Mouse (Mus musculus) ES-E14 (cell line): ENCODE measurements around the gene Sptbn2. TPM values are rescaled to one million over a fixed set of nuclear protein-coding genes. Genes with fewer than 3 reads are reported as not detected.

Experiments
- DNase-seq: peaks from one replicate; pipeline ENCODE4 v3.0.0-alpha.2; 2013; ENCODE audit warnings: low read depth, low spot score
- H3K27ac ChIP-seq: 2 replicates; pipeline ENCODE4 v1.5.1; 2012; ENCODE audit warnings: low read depth, mild to moderate bottlenecking, low read length, moderate library complexity, mixed read lengths; ENCODE audit not compliant: poor library complexity, insufficient read depth, severe bottlenecking
- H3K36me3 ChIP-seq: 2 replicates; pipeline ENCODE4 v1.6.1; 2012; ENCODE audit warnings: mild to moderate bottlenecking, low read length, moderate library complexity, mixed read lengths; ENCODE audit not compliant: control insufficient read depth, poor library complexity, insufficient read depth, severe bottlenecking
- H3K4me1 ChIP-seq, 2 experiments: fragments of 150-350 bp in 1 of 2; sonication (generic) in 1 of 2; 2 replicates each; pipeline ENCODE4 v1.6.1; 2012; ENCODE audit warnings: low read length in 2 of 2, mild to moderate bottlenecking in 1 of 2, mixed read lengths in 1 of 2; ENCODE audit not compliant: control insufficient read depth in 2 of 2, insufficient read depth in 2 of 2, poor library complexity in 1 of 2
- H3K4me3 ChIP-seq, 2 experiments: fragments of 150-350 bp in 1 of 2; sonication (generic) in 1 of 2; 2 replicates each; pipeline ENCODE4 v1.5.1; 2012; ENCODE audit warnings: low read length in 2 of 2, low read depth in 1 of 2, mild to moderate bottlenecking in 1 of 2, mixed read lengths in 1 of 2; ENCODE audit not compliant: insufficient read depth in 1 of 2, poor library complexity in 1 of 2, severe bottlenecking in 1 of 2
- H3K9ac ChIP-seq: 2 replicates; pipeline ENCODE4 v1.6.1; 2012; ENCODE audit warnings: low read depth, mild to moderate bottlenecking, low read length, mixed read lengths; ENCODE audit not compliant: poor library complexity, insufficient read depth, severe bottlenecking
- H3K9me3 ChIP-seq: fragments of 150-350 bp; sonication (generic); 2 replicates; pipeline ENCODE4 v1.6.1; 2012; ENCODE audit warnings: low read depth, mild to moderate bottlenecking, low read length; ENCODE audit not compliant: control insufficient read depth, insufficient read depth
- CHD2 ChIP-seq: IDR thresholded peaks from 2 replicates; pipeline ENCODE4 v1.6.1; 2014; ENCODE audit warnings: mild to moderate bottlenecking, low read depth, low read length, inconsistent platforms
- HCFC1 ChIP-seq: IDR thresholded peaks from 2 replicates; pipeline ENCODE4 v1.6.1; 2012; ENCODE audit warnings: low read length, inconsistent platforms, borderline replicate concordance; ENCODE audit not compliant: insufficient read depth
- MAFK ChIP-seq: IDR thresholded peaks from 2 replicates; pipeline ENCODE4 v1.6.1; 2014; ENCODE audit warnings: mild to moderate bottlenecking, low read depth, low read length, inconsistent platforms; ENCODE audit not compliant: insufficient read depth
- ZC3H11A ChIP-seq: IDR thresholded peaks from 2 replicates; pipeline ENCODE4 v1.6.1; 2012; ENCODE audit warnings: low read depth, mild to moderate bottlenecking, inconsistent platforms, low read length, borderline replicate concordance
- ZNF384 ChIP-seq: IDR thresholded peaks from 2 replicates; pipeline ENCODE4 v1.6.1; 2012; ENCODE audit warnings: low read depth, low read length, inconsistent platforms
- in situ Hi-C, 2 experiments: fragments of 600-800 bp; cut with MboI; formaldehyde crosslinking; loops; one replicate each; pipeline ENCODE4 v1.15.1; 2025; ENCODE audit warnings: low sequenced_read_pairs in 2 of 2, inconsistent platforms in 1 of 2; ENCODE audit not compliant: unreplicated experiment in 2 of 2
- total RNA-seq: library from RNA; depleted of rRNA; stranded (reverse); fragments of 300-350 nt; gene quantifications from 2 replicates; pipeline ENCODE4 v1.2.3, GENCODE M21; 2012

The Sptbn2 gene
- total RNA-seq, 1 experiment: 14.1 TPM

GRCm38 (mm10) chr19:4737866-4738265 is 26.9 kb downstream of the Sptbn2 start:
- DNase-seq: no peak
- H3K36me3 ChIP-seq: peaks cover 14% of the 10 kb centered on the region; the same call in 1 of the 2 replicates
- H3K4me1 ChIP-seq: peaks cover 0 to 3% of the 10 kb centered on the region in 2 experiments; a peak in 1 of 4 replicates
- in situ Hi-C loops: loop anchor here in 1 of 2 experiments (25.0 kb wide), 1 partner anchor 101 kb away; the partner anchor contains the start of gene Rce1
- TF ChIP-seq HCFC1: no peak
- no peak for TF ChIP-seq CHD2
- TF ChIP-seq ZC3H11A: no peak
- no peak for TF ChIP-seq ZNF384
- no peak for TF ChIP-seq MAFK
- H3K9ac ChIP-seq: peak overlapping the region; percentile 64
- H3K4me3 ChIP-seq: peak overlapping the region; percentile 46 to 52
- H3K9me3 ChIP-seq: no peaks in the 10 kb centered on the region
- H3K27ac ChIP-seq: no peak overlapping the region

DNA sequence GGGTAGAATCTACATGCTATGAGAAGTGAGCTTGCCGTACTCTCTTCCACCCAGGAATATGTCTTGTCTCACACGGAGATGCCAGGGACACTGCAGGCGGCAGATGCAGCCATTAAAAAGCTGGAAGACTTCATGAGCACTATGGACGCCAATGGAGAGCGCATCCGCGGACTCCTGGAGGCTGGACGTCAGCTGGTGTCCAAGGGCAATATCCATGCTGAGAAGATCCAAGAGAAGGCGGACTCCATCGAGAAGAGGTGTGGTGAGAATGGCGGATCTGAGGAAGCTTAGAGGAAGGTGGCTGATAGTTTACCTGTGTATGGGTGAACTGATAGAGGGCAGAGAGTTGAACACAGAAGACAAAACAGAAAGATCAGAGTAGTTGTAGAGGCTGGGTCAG is 28.1 kb downstream of the Sptbn2 start:
- H3K36me3 ChIP-seq: peaks cover 10% of the 10 kb centered on the region; the same call in 1 of the 2 replicates

DNA sequence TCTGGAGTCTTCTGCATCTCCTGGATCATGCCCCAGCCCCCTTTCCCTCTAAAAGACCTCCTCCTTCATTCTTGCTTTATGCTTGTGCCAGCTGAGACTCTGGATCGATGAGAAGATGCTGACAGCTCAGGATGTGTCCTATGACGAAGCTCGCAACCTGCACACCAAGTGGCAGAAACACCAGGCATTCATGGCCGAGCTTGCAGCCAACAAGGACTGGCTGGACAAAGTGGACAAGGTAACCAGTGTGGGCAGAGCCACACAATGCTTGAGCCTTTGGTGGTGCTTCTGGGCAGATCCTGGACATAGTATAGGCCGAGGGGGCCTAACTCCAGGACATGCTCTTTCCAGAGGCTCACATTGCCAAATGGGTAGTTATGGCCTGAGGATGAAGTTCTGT is 28.8 kb downstream of the Sptbn2 start:
- no peak overlapping the region for H3K9ac ChIP-seq
- H3K4me3 ChIP-seq: no peak overlapping the region
- peaks cover 8% of the 10 kb centered on the region; the same call in 1 of the 2 replicates for H3K36me3 ChIP-seq
- no peak for DNase-seq
- in situ Hi-C loops: loop anchor here (5.0 to 25.0 kb wide), 2 partner anchors 92 to 102 kb away; partner anchors contain the start of gene Rce1 (in 1 of the 2)
- no peak for TF ChIP-seq CHD2
- no peak for TF ChIP-seq ZNF384
- no peaks in the 10 kb centered on the region for H3K9me3 ChIP-seq
- H3K27ac ChIP-seq: no peak overlapping the region
- H3K4me1 ChIP-seq: peaks cover 0 to 3% of the 10 kb centered on the region in 2 experiments; a peak in 1 of 4 replicates

More for the DNA sequence above, 28.1 kb downstream of the Sptbn2 start:
- TF ChIP-seq CHD2 (no peak), MAFK (no peak), HCFC1 (no peak), ZNF384 (no peak), ZC3H11A (no peak)
- Histone ChIP-seq H3K4me3 (0 out of 4 replicates have a peak overlapping the region, but pooled peaks have one; percentile 6 to 8), H3K9me3 (no peaks in the 10 kb centered on the region), H3K27ac (no peak overlapping the region), H3K9ac (0 out of 2 replicates have a peak overlapping the region, but pooled peaks have one; percentile 36), H3K4me1 (peaks cover 0 to 3% of the 10 kb centered on the region in 2 experiments; a peak in 1 of 4 replicates)
- in situ Hi-C loops: loop anchor here in 1 of 2 experiments (25.0 kb wide), 1 partner anchor 102 kb away; the partner anchor contains the start of gene Rce1
- DNase-seq: no peak

DNA sequence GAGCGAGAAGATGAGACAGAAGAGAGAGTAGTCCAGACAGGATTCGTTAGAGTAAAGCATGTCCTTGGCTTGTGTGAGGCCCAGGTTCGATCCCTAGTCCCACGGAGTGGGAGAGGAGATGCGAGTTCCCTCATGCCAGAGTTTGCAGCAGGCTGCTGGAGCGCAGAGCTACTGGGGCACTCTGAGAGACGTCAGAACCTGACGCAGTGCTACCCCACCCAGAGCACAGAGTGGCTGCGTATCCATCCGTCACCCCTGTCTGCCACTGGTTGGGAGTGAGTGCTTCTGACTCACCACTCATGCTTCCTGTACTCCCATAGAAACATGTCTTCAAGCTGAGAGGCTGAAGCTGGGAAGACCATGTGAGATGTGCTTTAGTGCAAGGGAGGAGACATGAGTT is 30.5 kb downstream of the Sptbn2 start:
- in situ Hi-C loops: loop anchor here (5.0 to 25.0 kb wide), 2 partner anchors 94 to 104 kb away; partner anchors contain the start of gene Rce1 (in 1 of the 2)
- no peak overlapping the region for H3K9ac ChIP-seq
- no peak overlapping the region for H3K4me3 ChIP-seq
- peaks cover 8% of the 10 kb centered on the region; the same call in 1 of the 2 replicates for H3K36me3 ChIP-seq
- no peak for TF ChIP-seq CHD2
- TF ChIP-seq ZC3H11A: no peak
- TF ChIP-seq HCFC1: no peak
- no peak for TF ChIP-seq MAFK
- TF ChIP-seq ZNF384: no peak
- no peak overlapping the region for H3K27ac ChIP-seq
- no peaks in the 10 kb centered on the region for H3K9me3 ChIP-seq
- H3K4me1 ChIP-seq: peaks cover 0 to 3% of the 10 kb centered on the region in 2 experiments; a peak in 1 of 4 replicates
- no peak for DNase-seq

- Histone ChIP-seq H3K4me3 (no peak overlapping the region), H3K36me3 (peaks cover 11% of the 10 kb centered on the region; the same call in 1 of the 2 replicates), H3K4me1 (peaks cover 0 to 3% of the 10 kb centered on the region in 2 experiments; a peak in 1 of 4 replicates), H3K27ac (no peak overlapping the region), H3K9ac (no peak overlapping the region), H3K9me3 (no peaks in the 10 kb centered on the region)
- in situ Hi-C loops: loop anchor here (5.0 to 25.0 kb wide), 2 partner anchors 95 to 105 kb away; partner anchors contain the start of gene Rce1 (in 1 of the 2)
- no peak for TF ChIP-seq MAFK
- no peak for TF ChIP-seq HCFC1
- no peak for TF ChIP-seq CHD2
- TF ChIP-seq ZNF384: no peak
- TF ChIP-seq ZC3H11A: no peak
- DNase-seq: no peak
Measured at GRCm38 (mm10) chr19:4742229-4742628, 31.3 kb downstream of the Sptbn2 start.
